Mouse (Mus musculus) ES-E14 (cell line): ENCODE measurements around the gene Il13. TPM values are rescaled to one million over a fixed set of nuclear protein-coding genes. Genes with fewer than 3 reads are reported as not detected.

ENCODE experiments used
- DNase-seq: peaks from one replicate; pipeline ENCODE4 v3.0.0-alpha.2; 2013; ENCODE audit warnings: low read depth, low spot score
- H3K27ac ChIP-seq: 2 replicates; pipeline ENCODE4 v1.5.1; 2012; ENCODE audit warnings: low read depth, mild to moderate bottlenecking, low read length, moderate library complexity, mixed read lengths; ENCODE audit not compliant: poor library complexity, insufficient read depth, severe bottlenecking
- H3K36me3 ChIP-seq: 2 replicates; pipeline ENCODE4 v1.6.1; 2012; ENCODE audit warnings: mild to moderate bottlenecking, low read length, moderate library complexity, mixed read lengths; ENCODE audit not compliant: control insufficient read depth, poor library complexity, insufficient read depth, severe bottlenecking
- H3K4me1 ChIP-seq, 2 experiments: fragments of 150-350 bp in 1 of 2; sonication (generic) in 1 of 2; 2 replicates each; pipeline ENCODE4 v1.6.1; 2012; ENCODE audit warnings: low read length in 2 of 2, mild to moderate bottlenecking in 1 of 2, mixed read lengths in 1 of 2; ENCODE audit not compliant: control insufficient read depth in 2 of 2, insufficient read depth in 2 of 2, poor library complexity in 1 of 2
- H3K4me3 ChIP-seq, 2 experiments: fragments of 150-350 bp in 1 of 2; sonication (generic) in 1 of 2; 2 replicates each; pipeline ENCODE4 v1.5.1; 2012; ENCODE audit warnings: low read length in 2 of 2, low read depth in 1 of 2, mild to moderate bottlenecking in 1 of 2, mixed read lengths in 1 of 2; ENCODE audit not compliant: insufficient read depth in 1 of 2, poor library complexity in 1 of 2, severe bottlenecking in 1 of 2
- H3K9ac ChIP-seq: 2 replicates; pipeline ENCODE4 v1.6.1; 2012; ENCODE audit warnings: low read depth, mild to moderate bottlenecking, low read length, mixed read lengths; ENCODE audit not compliant: poor library complexity, insufficient read depth, severe bottlenecking
- H3K9me3 ChIP-seq: fragments of 150-350 bp; sonication (generic); 2 replicates; pipeline ENCODE4 v1.6.1; 2012; ENCODE audit warnings: low read depth, mild to moderate bottlenecking, low read length; ENCODE audit not compliant: control insufficient read depth, insufficient read depth
- CHD2 ChIP-seq: IDR thresholded peaks from 2 replicates; pipeline ENCODE4 v1.6.1; 2014; ENCODE audit warnings: mild to moderate bottlenecking, low read depth, low read length, inconsistent platforms
- HCFC1 ChIP-seq: IDR thresholded peaks from 2 replicates; pipeline ENCODE4 v1.6.1; 2012; ENCODE audit warnings: low read length, inconsistent platforms, borderline replicate concordance; ENCODE audit not compliant: insufficient read depth
- MAFK ChIP-seq: IDR thresholded peaks from 2 replicates; pipeline ENCODE4 v1.6.1; 2014; ENCODE audit warnings: mild to moderate bottlenecking, low read depth, low read length, inconsistent platforms; ENCODE audit not compliant: insufficient read depth
- ZC3H11A ChIP-seq: IDR thresholded peaks from 2 replicates; pipeline ENCODE4 v1.6.1; 2012; ENCODE audit warnings: low read depth, mild to moderate bottlenecking, inconsistent platforms, low read length, borderline replicate concordance
- ZNF384 ChIP-seq: IDR thresholded peaks from 2 replicates; pipeline ENCODE4 v1.6.1; 2012; ENCODE audit warnings: low read depth, low read length, inconsistent platforms
- in situ Hi-C, 2 experiments: fragments of 600-800 bp; cut with MboI; formaldehyde crosslinking; loops; one replicate each; pipeline ENCODE4 v1.15.1; 2025; ENCODE audit warnings: low sequenced_read_pairs in 2 of 2, inconsistent platforms in 1 of 2; ENCODE audit not compliant: unreplicated experiment in 2 of 2
- total RNA-seq: library from RNA; depleted of rRNA; stranded (reverse); fragments of 300-350 nt; gene quantifications from 2 replicates; pipeline ENCODE4 v1.2.3, GENCODE M21; 2012; rRNA removed

Gene Il13
- not detected in 2 replicates for total RNA-seq

GRCm38 (mm10) chr11:53634556-53634955 lies at the start of gene Il13:
Gene Il13, minus strand, starts transcription at chr11:53634702.
- DNase-seq = no peak
- Histone ChIP-seq H3K36me3 (no peaks in the 10 kb centered on the region), H3K27ac (no peak within 1 kb of the TSS), H3K9ac (no peak within 1 kb of the TSS), H3K4me3 (no peak within 1 kb of the TSS), H3K4me1 (peaks cover 0 to 12% of the 10 kb centered on the region in 2 experiments; a peak in 1 of 4 replicates), H3K9me3 (no peaks in the 10 kb centered on the region)
- in situ Hi-C loops = no loop called here
- TF ChIP-seq MAFK (no peak), ZNF384 (no peak), ZC3H11A (no peak), HCFC1 (no peak), CHD2 (no peak)

DNA sequence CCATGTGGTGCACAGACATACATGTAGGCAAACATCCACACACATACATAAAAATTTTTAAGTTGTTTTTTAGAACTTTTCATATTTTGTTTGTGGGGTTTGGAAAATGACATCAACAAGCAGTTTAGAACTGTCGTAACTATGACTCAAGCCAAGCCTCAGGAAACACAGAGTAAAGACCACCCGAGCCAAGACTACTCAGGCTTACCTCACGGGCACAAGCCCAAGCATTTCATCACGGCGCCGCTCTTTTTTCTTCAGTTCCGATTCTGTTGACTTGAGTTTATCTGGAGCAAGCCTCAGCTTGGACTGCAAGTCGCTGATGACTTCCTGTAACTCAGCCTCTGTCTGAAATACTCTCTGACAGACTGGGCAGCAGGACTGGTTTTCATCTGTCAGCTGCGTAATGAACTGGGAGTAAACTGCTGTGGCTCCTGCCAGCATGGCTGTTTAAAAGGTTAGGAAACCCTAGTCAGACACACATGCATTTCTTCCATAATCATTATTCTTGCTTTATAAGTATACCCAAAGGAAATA lies 48.6 kb upstream of the Il13 start:
- Histone ChIP-seq H3K4me3 (no peak overlapping the region), H3K9ac (no peak overlapping the region), H3K27ac (no peak overlapping the region), H3K36me3 (peaks cover 17% of the 10 kb centered on the region), H3K9me3 (no peaks in the 10 kb centered on the region), H3K4me1 (no peaks in the 10 kb centered on the region)
- TF ChIP-seq HCFC1 (no peak), CHD2 (no peak), ZNF384 (no peak), MAFK (no peak), ZC3H11A (no peak)
- in situ Hi-C loops = no loop called here
- no peak for DNase-seq

- Histone ChIP-seq H3K27ac (no peak overlapping the region), H3K36me3 (peaks cover 17% of the 10 kb centered on the region), H3K4me1 (no peaks in the 10 kb centered on the region), H3K9ac (no peak overlapping the region), H3K9me3 (no peaks in the 10 kb centered on the region), H3K4me3 (no peak overlapping the region)
- DNase-seq = no peak
- in situ Hi-C loops = no loop called here
- TF ChIP-seq ZNF384 = no peak
- TF ChIP-seq ZC3H11A = no peak
- TF ChIP-seq HCFC1 = no peak
Observed at GRCm38 (mm10) chr11:53682170-53682569, 47.7 kb upstream of the Il13 start.

DNA sequence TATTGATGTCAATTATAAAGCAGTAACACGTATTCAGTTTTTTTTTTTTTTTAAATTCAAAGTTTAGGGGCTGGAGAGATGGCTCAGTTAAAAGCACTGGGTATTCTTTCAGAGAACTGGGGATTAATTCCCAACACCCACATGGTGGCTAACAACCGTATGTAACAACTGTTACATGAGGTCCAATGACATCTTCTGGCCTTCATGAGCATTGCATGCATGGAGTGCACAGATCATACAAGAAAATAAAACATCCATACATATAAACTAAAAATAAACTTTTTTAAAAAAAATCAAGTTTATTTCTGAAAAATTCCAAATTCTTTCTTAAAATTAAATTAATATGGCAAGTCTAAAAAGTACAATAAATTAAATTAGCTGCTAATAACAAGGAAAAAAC lies 47.2 kb upstream of the Il13 start:
- Histone ChIP-seq H3K36me3 (peaks cover 20% of the 10 kb centered on the region), H3K4me3 (no peak overlapping the region), H3K27ac (no peak overlapping the region), H3K4me1 (no peaks in the 10 kb centered on the region), H3K9me3 (no peaks in the 10 kb centered on the region), H3K9ac (no peak overlapping the region)
- in situ Hi-C loops = no loop called here
- no peak for TF ChIP-seq HCFC1
- DNase-seq = no peak

- H3K4me3 ChIP-seq = no peak overlapping the region
- H3K9ac ChIP-seq = no peak overlapping the region
- DNase-seq = no peak
- no peak for TF ChIP-seq MAFK
- TF ChIP-seq ZNF384 = no peak
- no peak for TF ChIP-seq CHD2
- TF ChIP-seq HCFC1 = no peak
- no peak for TF ChIP-seq ZC3H11A
- no peaks in the 10 kb centered on the region for H3K4me1 ChIP-seq
- peaks cover 17% of the 10 kb centered on the region for H3K36me3 ChIP-seq
- in situ Hi-C loops = no loop called here
- no peak overlapping the region for H3K27ac ChIP-seq
- no peaks in the 10 kb centered on the region for H3K9me3 ChIP-seq
Observed at GRCm38 (mm10) chr11:53680141-53680540, 45.6 kb upstream of the Il13 start.
